Mouse (Mus musculus) lung, adult 10 weeks (tissue): Measurements from ENCODE around the gene Nipal3. TPM values are rescaled to one million over a fixed set of nuclear protein-coding genes. Genes with fewer than 3 reads are reported as not detected.

Source experiments
- polyA plus RNA-seq: library from polyadenylated mRNA; stranded (reverse); fragments of 350-450 nt; fragmentation: Illumina TruSeq; extraction: RNeasy Lipid Tissue Mini Kit (QIAGEN cat#74804); gene quantifications from one replicate; pipeline ENCODE4 v1.2.3, GENCODE M21; 2014; ENCODE audit warnings: low read depth, low replicate concordance; ENCODE audit not compliant: insufficient read depth

Gene Nipal3
- 19.9 TPM for polyA plus RNA-seq

GRCm38 (mm10) chr4:135494521-135495396, at the start of gene Nipal3, which contains the start of gene Stpg1:
Gene Nipal3 (minus strand): TSS chr4:135495038.
Gene Stpg1 (plus strand): TSS chr4:135494790.

GRCm38 (mm10) chr4:135433443-135434394, 61.1 kb downstream of the Nipal3 start, which contains the start of gene Rcan3:
Gene Rcan3 (minus strand): TSS chr4:135433853.

GRCm38 (mm10) chr4:135397991-135398390, 96.8 kb downstream of the Nipal3 start, which contains the start of gene Ncmap:
Gene Ncmap (minus strand): TSS chr4:135398227.

Other genes with a start within 250 kb of the Nipal3 start
- 188 TPM for gene Clic4, start 222.2 kb downstream of the Nipal3 start, polyA plus RNA-seq
- 27.1 TPM for gene Srrm1, start 141.7 kb downstream of the Nipal3 start, polyA plus RNA-seq
- 2.2 TPM for gene Ncmap, start 96.8 kb downstream of the Nipal3 start, polyA plus RNA-seq
- gene Rcan3, start 61.2 kb downstream of the Nipal3 start, polyA plus RNA-seq: 6.5 TPM
- gene Stpg1, start 248 bp downstream of the Nipal3 start, polyA plus RNA-seq: 0.81 TPM
- 0.08 TPM for gene Grhl3, start 78.6 kb upstream of the Nipal3 start, polyA plus RNA-seq
- 3.2 TPM for gene Ifnlr1, start 191.2 kb upstream of the Nipal3 start, polyA plus RNA-seq
- gene Il22ra1, start 233.1 kb upstream of the Nipal3 start, polyA plus RNA-seq: 0.40 TPM